Mouse (Mus musculus): ENCODE measurements around the gene Nup93.

GRCm38 (mm10) chr8:94199202-94199869 lies 15.0 kb upstream of the Nup93 start:
- peak; percentile 82; the same call in 1 of the 2 replicates for TF ChIP-seq CTCF (IDR thresholded peaks at IDR 0.05; ENCODE audit: borderline replicate concordance, extremely low read depth, insufficient read depth, insufficient read length)
- no peak for TF ChIP-seq POLR2A (IDR thresholded peaks at IDR 0.05; ENCODE audit: borderline replicate concordance, extremely low read depth, insufficient read depth, insufficient read length, poor library complexity, severe bottlenecking)
